Mouse (Mus musculus): ENCODE data around the gene Hmg20a. TPM values are rescaled to one million over a fixed set of nuclear protein-coding genes. Genes with fewer than 3 reads are reported as not detected.
"Not testable (repeated sequence)": the region's sequence is repeated elsewhere in the genome, so short reads cannot be mapped to it uniquely, and the experiment has no call there.

Gene Hmg20a
- polyA plus RNA-seq, 1 experiment: 12.6 TPM

- H3K27ac ChIP-seq (replicated peaks; ENCODE audit: low read depth, low read length): no peak overlapping the region
- peaks cover 16% of the 10 kb centered on the region for H3K4me1 ChIP-seq (ENCODE audit: control insufficient read depth, insufficient read depth, insufficient read length, low read length)
Measured at GRCm38 (mm10) chr9:56420236-56420635, 1.8 kb downstream of the Hmg20a start.

GRCm38 (mm10) chr9:56420892-56421601 lies 2.6 kb downstream of the Hmg20a start:
- 0 out of 2 replicates have a peak overlapping the region, but pooled peaks have one; percentile 23 for H3K27ac ChIP-seq (replicated peaks; ENCODE audit: low read depth, low read length)
- no peak overlapping the region for H3K4me3 ChIP-seq (ENCODE audit: insufficient read depth, low read depth, low read length)
- peaks cover 17% of the 10 kb centered on the region for H3K4me1 ChIP-seq (ENCODE audit: control insufficient read depth, insufficient read depth, insufficient read length, low read length)

More at GRCm38 (mm10) chr9:56420236-56420635, 1.8 kb downstream of the Hmg20a start:
- no peak overlapping the region for H3K4me3 ChIP-seq (ENCODE audit: insufficient read depth, low read depth, low read length)

GRCm38 (mm10) chr9:56421991-56422390 lies 3.6 kb downstream of the Hmg20a start:
- H3K4me3 ChIP-seq (ENCODE audit: insufficient read depth, low read depth, low read length): no peak overlapping the region
- peaks cover 17% of the 10 kb centered on the region for H3K4me1 ChIP-seq (ENCODE audit: control insufficient read depth, insufficient read depth, insufficient read length, low read length)
- no peak overlapping the region for H3K27ac ChIP-seq (replicated peaks; ENCODE audit: low read depth, low read length)

- no peak overlapping the region for H3K27ac ChIP-seq (replicated peaks; ENCODE audit: low read depth, low read length)
- H3K4me1 ChIP-seq (ENCODE audit: control insufficient read depth, insufficient read depth, insufficient read length, low read length): peaks cover 17% of the 10 kb centered on the region
Measured at GRCm38 (mm10) chr9:56424861-56425260, 6.5 kb downstream of the Hmg20a start.

GRCm38 (mm10) chr9:56435821-56436526 lies 17.6 kb downstream of the Hmg20a start:
- H3K27ac ChIP-seq (replicated peaks; ENCODE audit: low read depth, low read length): no peak overlapping the region
- H3K4me1 ChIP-seq (ENCODE audit: control insufficient read depth, insufficient read depth, insufficient read length, low read length): no peaks in the 10 kb centered on the region; the same call in 1 of the 2 replicates
- H3K4me3 ChIP-seq (ENCODE audit: insufficient read depth, low read depth, low read length): no peak overlapping the region

More at GRCm38 (mm10) chr9:56424861-56425260, 6.5 kb downstream of the Hmg20a start:
- H3K4me3 ChIP-seq (ENCODE audit: insufficient read depth, low read depth, low read length): no peak overlapping the region

GRCm38 (mm10) chr9:56437300-56437892 lies 19.0 kb downstream of the Hmg20a start:
- not testable (repeated sequence) for H3K27ac ChIP-seq (replicated peaks; ENCODE audit: low read depth, low read length); H3K4me1 ChIP-seq (ENCODE audit: control insufficient read depth, insufficient read depth, insufficient read length, low read length); H3K4me3 ChIP-seq (ENCODE audit: insufficient read depth, low read depth, low read length)

- no peaks in the 10 kb centered on the region; the same call in none of the 2 replicates for H3K4me1 ChIP-seq (ENCODE audit: control insufficient read depth, insufficient read depth, insufficient read length, low read length)
- no peak overlapping the region for H3K27ac ChIP-seq (replicated peaks; ENCODE audit: low read depth, low read length)
Measured at GRCm38 (mm10) chr9:56439699-56440098, 21.3 kb downstream of the Hmg20a start.

GRCm38 (mm10) chr9:56451570-56451969 lies 33.2 kb downstream of the Hmg20a start:
- H3K4me3 ChIP-seq (ENCODE audit: insufficient read depth, low read depth, low read length): no peak overlapping the region
- H3K27ac ChIP-seq (replicated peaks; ENCODE audit: low read depth, low read length): no peak overlapping the region
- H3K4me1 ChIP-seq (ENCODE audit: control insufficient read depth, insufficient read depth, insufficient read length, low read length): peaks cover 4% of the 10 kb centered on the region

More at GRCm38 (mm10) chr9:56439699-56440098, 21.3 kb downstream of the Hmg20a start:
- H3K4me3 ChIP-seq (ENCODE audit: insufficient read depth, low read depth, low read length): no peak overlapping the region

GRCm38 (mm10) chr9:56453038-56453815 lies 34.8 kb downstream of the Hmg20a start:
- no peak overlapping the region for H3K27ac ChIP-seq (replicated peaks; ENCODE audit: low read depth, low read length)
- H3K4me1 ChIP-seq (ENCODE audit: control insufficient read depth, insufficient read depth, insufficient read length, low read length): peaks cover 7% of the 10 kb centered on the region
- no peak overlapping the region for H3K4me3 ChIP-seq (ENCODE audit: insufficient read depth, low read depth, low read length)

- Histone ChIP-seq H3K27ac (replicated peaks; ENCODE audit: low read depth, low read length) (no peak overlapping the region; the same call in none of the 2 replicates), H3K4me3 (ENCODE audit: insufficient read depth, low read depth, low read length) (no peak overlapping the region), H3K4me1 (ENCODE audit: control insufficient read depth, insufficient read depth, insufficient read length, low read length) (peaks cover 12% of the 10 kb centered on the region)
Measured at GRCm38 (mm10) chr9:56456426-56456825, 38.0 kb downstream of the Hmg20a start.

- H3K4me3 ChIP-seq (ENCODE audit: insufficient read depth, low read depth, low read length): no peak overlapping the region
- H3K4me1 ChIP-seq (ENCODE audit: control insufficient read depth, insufficient read depth, insufficient read length, low read length): peaks cover 36% of the 10 kb centered on the region
- H3K27ac ChIP-seq (replicated peaks; ENCODE audit: low read depth, low read length): no peak overlapping the region
Measured at GRCm38 (mm10) chr9:56460987-56461386, 42.6 kb downstream of the Hmg20a start.

GRCm38 (mm10) chr9:56462606-56463005 lies 44.2 kb downstream of the Hmg20a start:
- no peak overlapping the region for H3K27ac ChIP-seq (replicated peaks; ENCODE audit: low read depth, low read length)
- H3K4me1 ChIP-seq (ENCODE audit: control insufficient read depth, insufficient read depth, insufficient read length, low read length): peaks cover 32% of the 10 kb centered on the region
- no peak overlapping the region for H3K4me3 ChIP-seq (ENCODE audit: insufficient read depth, low read depth, low read length)

GRCm38 (mm10) chr9:56463046-56463445 lies 44.6 kb downstream of the Hmg20a start:
- H3K27ac ChIP-seq (replicated peaks; ENCODE audit: low read depth, low read length): 0 out of 2 replicates have a peak overlapping the region, but pooled peaks have one; percentile 40
- H3K4me1 ChIP-seq (ENCODE audit: control insufficient read depth, insufficient read depth, insufficient read length, low read length): peaks cover 32% of the 10 kb centered on the region
- no peak overlapping the region for H3K4me3 ChIP-seq (ENCODE audit: insufficient read depth, low read depth, low read length)

GRCm38 (mm10) chr9:56463686-56464515 lies 45.5 kb downstream of the Hmg20a start:
- peak overlapping the region; percentile 60 for H3K27ac ChIP-seq (replicated peaks; ENCODE audit: low read depth, low read length)
- H3K4me3 ChIP-seq (ENCODE audit: insufficient read depth, low read depth, low read length): no peak overlapping the region
- peaks cover 32% of the 10 kb centered on the region for H3K4me1 ChIP-seq (ENCODE audit: control insufficient read depth, insufficient read depth, insufficient read length, low read length)
